Mouse (Mus musculus) hindbrain, postnatal 0 days (tissue): Measurements from ENCODE around the gene Pla2g2c. TPM values are rescaled to one million over a fixed set of nuclear protein-coding genes. Genes with fewer than 3 reads are reported as not detected.

Experiments used
- ATAC-seq: fragments of 200-750 bp; cut with Nextera tagmentation; 2 replicates; pipeline ENCODE4 v1.8.0; 2017; ENCODE audit warnings: mild to moderate bottlenecking, moderate TSS enrichment, moderate library complexity
- DNase-seq: peaks from one replicate; pipeline ENCODE4 v3.0.0-alpha.2; 2015; ENCODE audit warnings: low spot score
- H3K27ac ChIP-seq: fragments of 300-500 bp; sonication (generic); 2 replicates; pipeline ENCODE4 v1.5.1; 2014; ENCODE audit warnings: mild to moderate bottlenecking
- H3K27me3 ChIP-seq: fragments of 300-500 bp; sonication (generic); 2 replicates; pipeline ENCODE4 v1.6.1; 2014; ENCODE audit warnings: low read length, mixed read lengths; ENCODE audit not compliant: insufficient read depth
- H3K36me3 ChIP-seq: fragments of 300-500 bp; sonication (generic); 2 replicates; pipeline ENCODE4 v1.6.1; 2014; ENCODE audit warnings: low read length, mixed read lengths; ENCODE audit not compliant: insufficient read depth
- H3K4me1 ChIP-seq: fragments of 300-500 bp; sonication (generic); 2 replicates; pipeline ENCODE4 v1.6.1; 2014; ENCODE audit warnings: antibody characterized with exemption, low read length, mixed read lengths; ENCODE audit not compliant: insufficient read depth
- H3K4me2 ChIP-seq: fragments of 300-500 bp; sonication (generic); 2 replicates; pipeline ENCODE4 v1.6.1; 2014; ENCODE audit warnings: low read depth, mild to moderate bottlenecking, low read length, moderate library complexity, mixed read lengths
- H3K4me3 ChIP-seq: fragments of 300-500 bp; sonication (generic); 2 replicates; pipeline ENCODE4 v1.5.1; 2014; ENCODE audit warnings: low read length
- H3K9ac ChIP-seq: fragments of 300-500 bp; sonication (generic); replicated peaks from 2 replicates; pipeline ENCODE4 v1.6.1; 2014; ENCODE audit warnings: mild to moderate bottlenecking, low read length, moderate library complexity, mixed read lengths
- H3K9me3 ChIP-seq: fragments of 300-500 bp; sonication (generic); 2 replicates; pipeline ENCODE4 v1.6.1; 2016; ENCODE audit warnings: low read length, mixed read lengths
- CTCF ChIP-seq: IDR thresholded peaks from 2 replicates; pipeline ENCODE4 v1.5.1; 2016; ENCODE audit warnings: antibody characterized with exemption, control low read depth, low read depth
- WGBS: fragments of 180-500 bp; shearing (Covaris S2); extraction: QIAGEN DNeasy Blood & Tissue Kit; methylation state at CpG from one replicate; pipeline ENCODE4 v1.1.7; 2014; 5-methylcytosine and 5-hydroxymethylcytosine counted together
- polyA plus RNA-seq: library from polyadenylated mRNA; unstranded; fragments of >200 nt; fragmentation: Nextera tagmentation; extraction: Ambion mirVana; gene quantifications from 2 replicates; pipeline ENCODE4 v1.2.1, GENCODE M21; 2015
- total RNA-seq: library from RNA; depleted of rRNA; stranded (reverse); fragments of >200 nt; gene quantifications from 2 replicates; pipeline ENCODE4 v1.2.3, GENCODE M21; 2014

The Pla2g2c gene
- total and polyA plus RNA-seq, 2 experiments from 2014 or later, result 0.26 to 0.93 TPM

GRCm38 (mm10) chr4:138708636-138709035 lies 16.0 kb upstream of the Pla2g2c start:
- Histone ChIP-seq H3K4me1 (peaks cover 13% of the 10 kb centered on the region), H3K36me3 (no peaks in the 10 kb centered on the region), H3K4me2 (no peak overlapping the region), H3K4me3 (no peak overlapping the region), H3K27ac (no peak overlapping the region), H3K27me3 (no peaks in the 10 kb centered on the region), H3K9ac (no peak overlapping the region), H3K9me3 (no peaks in the 10 kb centered on the region)
- DNase-seq, result peak; percentile 73
- TF ChIP-seq CTCF, result peak; percentile 71
- ATAC-seq, result no peak
- 13% methylated on average over 7 of the region's 7 CpGs for WGBS

- ATAC-seq (no peak), DNase-seq (no peak)
- no peak overlapping the region for H3K4me3 ChIP-seq
- no peak overlapping the region for H3K4me2 ChIP-seq
- no peaks in the 10 kb centered on the region for H3K9me3 ChIP-seq
- H3K27me3 ChIP-seq, result no peaks in the 10 kb centered on the region
- no peak overlapping the region for H3K27ac ChIP-seq
- no peaks in the 10 kb centered on the region for H3K36me3 ChIP-seq
- H3K4me1 ChIP-seq, result peaks cover 13% of the 10 kb centered on the region
- no peak for TF ChIP-seq CTCF
- WGBS, result 84% methylated on average over 11 of the region's 11 CpGs
- H3K9ac ChIP-seq, result no peak overlapping the region
Observed at GRCm38 (mm10) chr4:138709246-138709645, 15.3 kb upstream of the Pla2g2c start.

- Histone ChIP-seq H3K36me3 (no peaks in the 10 kb centered on the region), H3K9me3 (no peaks in the 10 kb centered on the region), H3K27me3 (no peaks in the 10 kb centered on the region), H3K4me3 (no peak overlapping the region), H3K9ac (no peak overlapping the region), H3K4me2 (no peak overlapping the region), H3K4me1 (peaks cover 13% of the 10 kb centered on the region), H3K27ac (peak overlapping the region; percentile 72)
- DNase-seq (peak; percentile 47), ATAC-seq (0 out of 2 replicates have a peak, but pooled peaks have one; percentile 8)
- TF ChIP-seq CTCF, result no peak
- 39% methylated on average over 7 of the region's 7 CpGs for WGBS
Observed at GRCm38 (mm10) chr4:138709944-138710343, 14.6 kb upstream of the Pla2g2c start.

GRCm38 (mm10) chr4:138710633-138711032 lies 14.0 kb upstream of the Pla2g2c start:
- no peaks in the 10 kb centered on the region for H3K9me3 ChIP-seq
- H3K4me3 ChIP-seq, result no peak overlapping the region
- peaks cover 13% of the 10 kb centered on the region for H3K4me1 ChIP-seq
- TF ChIP-seq CTCF, result no peak
- peak overlapping the region; percentile 72 for H3K27ac ChIP-seq
- ATAC-seq, result peak; percentile 83
- no peak overlapping the region for H3K9ac ChIP-seq
- H3K36me3 ChIP-seq, result no peaks in the 10 kb centered on the region
- no peaks in the 10 kb centered on the region for H3K27me3 ChIP-seq
- WGBS, result 24% methylated on average over 11 of the region's 11 CpGs
- peak; percentile 90 for DNase-seq
- no peak overlapping the region for H3K4me2 ChIP-seq

GRCm38 (mm10) chr4:138711051-138711820 lies 13.4 kb upstream of the Pla2g2c start:
- no peak overlapping the region for H3K4me3 ChIP-seq
- DNase-seq (peak; percentile 8), ATAC-seq (peak; percentile 18; the same call in 1 of the 2 replicates)
- H3K9ac ChIP-seq, result no peak overlapping the region
- H3K4me2 ChIP-seq, result no peak overlapping the region
- no peaks in the 10 kb centered on the region for H3K27me3 ChIP-seq
- 53% methylated on average over 17 of the region's 17 CpGs for WGBS
- peak overlapping the region; percentile 72 for H3K27ac ChIP-seq
- H3K9me3 ChIP-seq, result no peaks in the 10 kb centered on the region
- H3K36me3 ChIP-seq, result no peaks in the 10 kb centered on the region
- TF ChIP-seq CTCF, result no peak
- peaks cover 13% of the 10 kb centered on the region for H3K4me1 ChIP-seq

- TF ChIP-seq CTCF, result no peak
- no peak overlapping the region for H3K4me2 ChIP-seq
- H3K4me1 ChIP-seq, result peaks cover 13% of the 10 kb centered on the region
- no peak for DNase-seq
- no peaks in the 10 kb centered on the region for H3K27me3 ChIP-seq
- WGBS, result 84% methylated on average over 11 of the region's 11 CpGs
- no peak overlapping the region for H3K4me3 ChIP-seq
- no peaks in the 10 kb centered on the region for H3K9me3 ChIP-seq
- no peaks in the 10 kb centered on the region for H3K36me3 ChIP-seq
- H3K27ac ChIP-seq, result no peak overlapping the region
- H3K9ac ChIP-seq, result no peak overlapping the region
- no peak for ATAC-seq
Observed at GRCm38 (mm10) chr4:138712096-138712495, 12.5 kb upstream of the Pla2g2c start.

- H3K36me3 ChIP-seq, result no peaks in the 10 kb centered on the region
- DNase-seq (no peak), ATAC-seq (no peak)
- no peak for TF ChIP-seq CTCF
- H3K4me3 ChIP-seq, result no peak overlapping the region
- H3K4me1 ChIP-seq, result peaks cover 13% of the 10 kb centered on the region
- H3K4me2 ChIP-seq, result no peak overlapping the region
- no peak overlapping the region for H3K27ac ChIP-seq
- no peaks in the 10 kb centered on the region for H3K27me3 ChIP-seq
- H3K9ac ChIP-seq, result no peak overlapping the region
- WGBS, result 77% methylated on average over 8 of the region's 8 CpGs
- H3K9me3 ChIP-seq, result no peaks in the 10 kb centered on the region
Observed at GRCm38 (mm10) chr4:138712621-138713020, 12.0 kb upstream of the Pla2g2c start.
